Mouse (Mus musculus) gastrocnemius, adult 8-10 months (tissue): ENCODE data around the gene Edar. TPM values are rescaled to one million over a fixed set of nuclear protein-coding genes. Genes with fewer than 3 reads are reported as not detected.

Source experiments
- DNase-seq, 2 experiments: peaks; one replicate each; pipeline ENCODE4 v3.0.0; 2022; ENCODE audit warnings: low spot score in 2 of 2
- total RNA-seq, 4 experiments: library from RNA; stranded (reverse); gene quantifications; 2 replicates each; pipeline ENCODE4 v1.2.4; 2022

The Edar gene
- total RNA-seq, 4 experiments from 2014 or later, result 0.11 TPM; not detected in 3

GRCm38 (mm10) chr10:58651270-58652042 lies 24.0 kb downstream of the Edar start:
- no peak for DNase-seq

- no peak for DNase-seq
These were observed 26.7 kb downstream of the Edar start for GRCm38 (mm10) chr10:58648787-58649186.

- DNase-seq, result no peak
These were observed 30.8 kb downstream of the Edar start for GRCm38 (mm10) chr10:58644671-58645070.

GRCm38 (mm10) chr10:58644194-58644593 lies 31.3 kb downstream of the Edar start:
- DNase-seq, result no peak

GRCm38 (mm10) chr10:58643001-58643400 lies 32.5 kb downstream of the Edar start:
- no peak for DNase-seq

GRCm38 (mm10) chr10:58641631-58642030 lies 33.8 kb downstream of the Edar start:
- DNase-seq, result no peak

- no peak for DNase-seq
These were observed 34.7 kb downstream of the Edar start for GRCm38 (mm10) chr10:58640446-58641400.

- DNase-seq, result no peak
These were observed 36.2 kb downstream of the Edar start for GRCm38 (mm10) chr10:58639291-58639690.

GRCm38 (mm10) chr10:58636431-58637080 lies 38.9 kb downstream of the Edar start:
- no peak for DNase-seq

GRCm38 (mm10) chr10:58633507-58633906 lies 41.9 kb downstream of the Edar start:
- DNase-seq, result no peak

- no peak for DNase-seq
These were observed 47.9 kb downstream of the Edar start for GRCm38 (mm10) chr10:58627569-58627968.

GRCm38 (mm10) chr10:58624848-58625711 lies 50.4 kb downstream of the Edar start:
- DNase-seq, result no peak

GRCm38 (mm10) chr10:58619266-58619665 lies 56.2 kb downstream of the Edar start:
- no peak for DNase-seq

- no peak for DNase-seq
These were observed 56.8 kb downstream of the Edar start for GRCm38 (mm10) chr10:58618501-58619216.

- DNase-seq, result no peak
These were observed 58.9 kb downstream of the Edar start for GRCm38 (mm10) chr10:58616565-58616964.

- no peak for DNase-seq
These were observed 60.9 kb downstream of the Edar start for GRCm38 (mm10) chr10:58614601-58615000.

GRCm38 (mm10) chr10:58610484-58611261 lies 64.8 kb downstream of the Edar start:
- peak in 1 of 2 experiments; percentile 31 for DNase-seq

- DNase-seq, result no peak
These were observed 66.6 kb downstream of the Edar start for GRCm38 (mm10) chr10:58608858-58609257.

GRCm38 (mm10) chr10:58606356-58606755 lies 69.1 kb downstream of the Edar start:
- no peak for DNase-seq
